Mouse (Mus musculus): Measurements from ENCODE around the gene Atoh8.

Gene Atoh8

DNA sequence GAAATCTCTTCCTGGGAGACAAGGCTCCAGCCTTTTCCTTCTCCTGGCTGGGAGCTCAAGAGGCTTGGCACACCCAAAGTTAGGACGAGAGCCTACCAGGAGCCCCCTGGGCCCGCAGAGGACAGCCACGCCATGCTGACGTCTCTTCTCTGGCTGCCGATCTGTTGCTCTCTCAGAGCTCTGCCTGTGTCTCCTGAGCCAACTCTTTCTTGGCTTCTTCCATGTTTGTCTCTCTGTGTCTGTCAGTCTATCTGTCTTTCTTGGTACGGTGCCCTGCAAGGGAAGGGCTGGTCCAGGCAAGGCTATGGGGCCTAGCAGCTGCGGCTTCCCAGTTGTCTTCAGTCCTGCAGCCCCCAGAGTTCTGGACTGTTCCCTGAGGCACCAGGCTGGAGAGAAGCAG, 24.6 kb downstream of the Atoh8 start:
- in situ Hi-C loops (cut with MboI; ENCODE audit: low pct_unique_long_range_greater_than_20kb in 1 of 2, low sequenced_read_pairs in 2 of 2, unreplicated experiment in 1 of 2) = no loop called here

DNA sequence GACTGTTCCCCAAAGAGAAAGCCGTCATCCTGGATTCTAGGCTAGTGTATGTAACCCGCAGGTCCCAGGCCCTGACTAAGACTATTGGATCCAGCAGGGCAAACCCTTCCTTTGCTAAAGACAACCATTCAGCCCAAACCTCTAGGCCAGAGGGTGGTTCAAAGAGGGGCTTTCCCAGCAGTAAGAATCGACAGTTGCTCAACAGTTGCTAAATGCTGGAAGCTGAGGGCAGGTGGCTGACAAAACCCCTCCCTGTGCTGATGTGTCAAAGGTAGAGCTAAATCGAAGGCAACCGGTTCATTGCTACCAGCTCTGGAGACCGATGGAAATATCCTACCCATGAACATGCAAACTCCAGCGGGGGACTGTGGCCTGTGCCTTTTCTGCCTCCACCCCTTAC, 25.6 kb downstream of the Atoh8 start:
- in situ Hi-C loops (cut with MboI; ENCODE audit: low pct_unique_long_range_greater_than_20kb in 1 of 2, low sequenced_read_pairs in 2 of 2, unreplicated experiment in 1 of 2) = no loop called here

DNA sequence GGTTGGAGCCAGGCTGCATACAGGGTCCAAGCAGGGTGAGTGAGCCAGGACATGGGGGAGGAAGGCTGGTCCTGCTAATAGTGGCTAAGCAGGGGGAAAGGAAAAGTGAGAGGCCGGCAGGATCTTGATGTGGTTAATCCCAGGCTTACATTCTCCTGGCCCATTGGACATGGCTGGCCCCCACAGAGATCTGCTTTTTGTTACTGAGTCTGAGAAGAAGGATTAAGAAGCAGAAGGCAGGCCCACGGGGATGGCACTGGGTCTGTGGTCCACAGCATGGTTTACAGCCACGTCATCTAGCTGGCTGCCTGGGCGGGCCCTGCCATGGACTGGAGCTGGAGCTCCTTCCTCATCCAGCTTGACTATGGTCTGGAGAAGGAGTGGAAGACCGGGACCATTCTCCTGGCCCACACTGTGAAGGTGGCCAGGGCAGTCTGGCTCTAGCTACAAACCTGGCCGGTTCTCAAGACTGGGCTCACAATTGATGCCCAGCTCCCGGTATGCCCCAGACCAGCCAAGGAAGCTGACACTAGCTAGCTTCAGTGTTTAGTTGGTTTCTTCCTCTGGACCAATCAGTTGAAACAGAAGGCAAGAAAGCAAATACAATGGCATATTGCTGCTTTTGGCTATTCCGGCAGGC, 26.9 kb downstream of the Atoh8 start:
- in situ Hi-C loops (cut with MboI; ENCODE audit: low pct_unique_long_range_greater_than_20kb in 1 of 2, low sequenced_read_pairs in 2 of 2, unreplicated experiment in 1 of 2) = no loop called here

DNA sequence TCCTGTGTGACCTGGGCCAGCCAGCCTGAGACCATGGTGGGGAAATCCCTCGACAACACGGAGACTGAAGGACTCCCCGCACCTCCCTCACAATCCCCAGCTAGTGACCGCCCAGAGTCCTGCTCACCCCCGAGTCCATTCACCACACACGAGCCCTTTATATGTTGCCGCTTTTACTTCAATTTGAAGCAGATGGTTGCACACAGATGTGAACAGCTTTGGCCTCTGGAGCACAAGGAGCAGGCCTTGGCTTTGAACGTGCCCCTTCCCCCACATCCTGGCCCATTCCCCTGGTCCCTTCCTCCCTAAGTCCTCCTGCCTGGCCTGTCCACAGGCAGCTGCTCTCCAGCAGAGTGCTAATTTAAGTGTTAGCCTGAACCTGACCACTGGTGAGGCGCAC, 29.4 kb downstream of the Atoh8 start:
- in situ Hi-C loops (cut with MboI; ENCODE audit: low pct_unique_long_range_greater_than_20kb in 1 of 2, low sequenced_read_pairs in 2 of 2, unreplicated experiment in 1 of 2) = no loop called here

DNA sequence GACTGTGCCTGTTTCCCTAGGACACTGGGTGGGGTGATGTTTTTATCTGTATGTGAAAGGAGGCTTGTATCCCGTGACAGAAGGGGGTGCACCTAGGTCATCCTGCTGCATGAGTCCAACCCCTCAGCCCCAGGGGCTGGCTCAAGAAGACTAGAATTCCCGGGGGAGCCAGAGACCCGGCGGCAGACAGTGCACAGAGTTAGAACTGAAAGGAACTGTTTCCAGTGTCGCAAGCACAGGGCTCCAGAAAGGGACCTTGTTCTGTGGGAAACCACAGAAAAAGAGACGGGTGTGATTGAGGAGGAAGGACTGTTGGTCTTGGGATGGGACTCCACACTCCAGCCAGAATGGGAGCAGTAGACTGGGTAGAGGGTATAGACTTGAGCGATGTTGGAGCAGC, 30.5 kb downstream of the Atoh8 start:
- in situ Hi-C loops (cut with MboI; ENCODE audit: low pct_unique_long_range_greater_than_20kb in 1 of 2, low sequenced_read_pairs in 2 of 2, unreplicated experiment in 1 of 2) = no loop called here

DNA sequence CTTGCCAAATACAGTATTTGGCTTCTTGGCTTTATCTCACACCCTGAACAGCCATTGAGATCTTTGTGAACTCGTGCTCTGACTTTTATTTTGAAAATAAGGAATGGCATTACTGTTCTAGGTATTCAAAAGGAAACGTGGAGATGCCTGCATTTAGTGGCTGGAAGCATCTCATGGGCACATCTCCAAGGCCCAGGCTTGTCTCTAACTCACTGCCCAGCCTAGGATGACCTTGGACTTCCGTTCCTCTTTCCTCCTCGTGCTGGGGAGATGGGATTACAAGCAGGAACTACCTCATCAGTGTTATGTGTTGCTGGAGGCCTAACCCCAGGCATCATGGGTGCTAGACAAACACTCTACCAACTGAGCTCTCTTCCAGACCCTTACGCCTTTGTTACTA, 32.1 kb downstream of the Atoh8 start:
- in situ Hi-C loops (cut with MboI; ENCODE audit: low pct_unique_long_range_greater_than_20kb in 1 of 2, low sequenced_read_pairs in 2 of 2, unreplicated experiment in 1 of 2) = no loop called here

DNA sequence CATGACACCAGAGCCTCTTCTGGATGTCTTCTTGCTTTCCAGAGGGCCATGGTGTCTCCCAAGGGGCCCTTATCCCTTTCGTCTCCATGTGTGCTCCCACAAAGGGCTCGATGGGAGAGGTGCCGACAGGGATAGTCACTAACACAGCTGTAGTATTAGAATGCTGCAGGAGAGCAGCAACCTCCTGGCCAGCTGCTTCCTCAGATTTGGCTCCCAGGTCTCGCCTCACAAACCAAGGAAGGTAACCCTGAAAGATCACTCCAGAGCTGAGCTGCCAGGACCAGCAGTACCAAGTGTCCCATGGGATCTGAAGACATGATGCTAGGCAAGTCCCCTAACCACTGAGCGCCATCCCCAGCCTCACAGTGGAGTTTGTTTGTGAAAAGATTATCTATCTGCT, 32.6 kb downstream of the Atoh8 start:
- in situ Hi-C loops (cut with MboI; ENCODE audit: low pct_unique_long_range_greater_than_20kb in 1 of 2, low sequenced_read_pairs in 2 of 2, unreplicated experiment in 1 of 2) = no loop called here

DNA sequence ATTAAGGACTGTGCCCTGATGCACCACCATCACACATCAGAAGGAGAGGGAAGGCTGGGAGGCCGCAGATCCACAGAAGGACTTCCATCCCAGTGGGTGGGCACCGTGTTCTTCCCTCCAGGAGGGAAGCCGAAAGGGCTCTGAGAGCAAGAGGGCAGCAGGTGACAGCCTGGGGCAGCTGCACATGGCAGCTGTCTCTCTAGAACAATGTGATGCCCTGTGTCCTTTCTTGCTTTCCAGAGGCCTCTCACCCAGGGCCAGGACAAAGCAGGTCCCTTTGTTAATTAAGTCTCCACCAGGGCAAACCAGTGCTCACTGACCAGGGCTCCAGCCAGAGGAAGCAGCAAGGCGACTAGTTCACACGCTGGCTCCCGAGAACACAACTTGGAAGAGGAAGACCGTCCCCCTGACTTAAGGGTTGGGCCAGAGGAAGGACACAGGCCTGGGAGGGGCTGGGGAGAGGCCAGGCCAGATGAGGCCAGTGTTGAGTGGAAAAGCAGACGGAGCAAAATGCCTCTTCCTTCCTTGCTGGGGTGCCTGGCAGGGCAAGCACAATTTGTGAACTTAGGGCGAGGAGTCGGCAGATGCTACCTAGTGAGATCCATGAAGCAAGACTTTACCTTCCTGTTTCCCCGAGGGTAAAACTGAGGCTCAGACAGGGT, 34.7 kb downstream of the Atoh8 start:
- in situ Hi-C loops (cut with MboI; ENCODE audit: low pct_unique_long_range_greater_than_20kb in 1 of 2, low sequenced_read_pairs in 2 of 2, unreplicated experiment in 1 of 2) = no loop called here

DNA sequence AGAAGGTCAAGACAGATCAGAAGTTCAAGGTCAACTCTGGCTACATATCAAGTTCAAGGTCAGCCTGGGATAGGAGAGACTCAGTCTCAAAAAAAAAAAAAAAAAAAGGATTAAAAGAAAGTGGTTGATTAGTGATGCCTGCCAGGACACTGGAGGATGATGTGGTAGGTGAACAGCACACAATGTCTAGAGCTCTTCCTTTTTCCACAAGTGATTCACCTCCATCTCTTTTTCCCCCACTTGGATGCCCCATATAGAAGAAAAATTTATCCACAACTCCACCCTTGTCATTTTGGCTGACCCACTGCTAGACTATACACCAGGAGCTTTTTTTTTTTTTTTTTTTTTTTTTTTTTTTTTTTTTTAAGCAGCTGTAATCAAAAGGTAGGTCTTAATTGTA, 37.9 kb downstream of the Atoh8 start:
- in situ Hi-C loops (cut with MboI; ENCODE audit: low pct_unique_long_range_greater_than_20kb in 1 of 2, low sequenced_read_pairs in 2 of 2, unreplicated experiment in 1 of 2) = no loop called here

DNA sequence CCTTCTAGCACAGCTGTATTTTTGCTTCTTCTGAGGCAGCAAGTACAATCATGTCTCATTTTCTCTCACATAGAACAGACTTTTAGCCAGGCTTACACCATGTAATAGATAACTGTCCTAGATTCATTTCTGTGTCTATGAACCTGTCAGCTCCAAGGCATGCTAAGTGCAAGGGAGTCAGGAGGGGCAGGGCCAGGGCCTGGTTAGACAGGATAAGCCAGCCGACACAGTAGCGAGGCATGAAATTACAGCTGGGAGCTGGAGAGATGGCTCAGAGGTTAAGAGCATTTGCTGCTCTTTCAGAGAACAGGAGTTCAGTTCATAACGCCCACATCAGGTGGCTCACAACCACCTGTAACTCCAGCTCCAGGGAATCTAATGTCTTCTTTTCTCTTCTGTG, 38.7 kb downstream of the Atoh8 start:
- in situ Hi-C loops (cut with MboI; ENCODE audit: low pct_unique_long_range_greater_than_20kb in 1 of 2, low sequenced_read_pairs in 2 of 2, unreplicated experiment in 1 of 2) = no loop called here

DNA sequence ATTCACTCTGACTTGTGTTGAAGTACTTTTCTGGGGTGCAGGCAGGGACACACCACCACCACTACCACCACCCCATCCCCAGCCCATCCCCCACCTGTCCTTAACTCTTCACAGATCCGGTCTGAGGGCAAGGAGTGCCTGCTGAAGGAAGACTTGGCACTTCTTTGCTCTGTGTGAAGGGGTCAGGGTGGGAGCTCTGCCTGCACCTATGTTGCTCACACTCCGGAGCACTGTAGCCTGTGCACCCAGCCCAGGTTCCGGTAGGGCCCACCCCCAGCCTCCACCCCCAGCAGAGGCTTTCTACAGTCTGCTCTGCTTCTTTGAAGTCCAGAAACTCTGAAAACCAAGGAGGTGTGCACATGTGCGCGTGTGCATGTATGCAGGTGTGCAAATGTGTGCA, 44.8 kb downstream of the Atoh8 start:
- in situ Hi-C loops (cut with MboI; ENCODE audit: low pct_unique_long_range_greater_than_20kb in 1 of 2, low sequenced_read_pairs in 2 of 2, unreplicated experiment in 1 of 2) = no loop called here

DNA sequence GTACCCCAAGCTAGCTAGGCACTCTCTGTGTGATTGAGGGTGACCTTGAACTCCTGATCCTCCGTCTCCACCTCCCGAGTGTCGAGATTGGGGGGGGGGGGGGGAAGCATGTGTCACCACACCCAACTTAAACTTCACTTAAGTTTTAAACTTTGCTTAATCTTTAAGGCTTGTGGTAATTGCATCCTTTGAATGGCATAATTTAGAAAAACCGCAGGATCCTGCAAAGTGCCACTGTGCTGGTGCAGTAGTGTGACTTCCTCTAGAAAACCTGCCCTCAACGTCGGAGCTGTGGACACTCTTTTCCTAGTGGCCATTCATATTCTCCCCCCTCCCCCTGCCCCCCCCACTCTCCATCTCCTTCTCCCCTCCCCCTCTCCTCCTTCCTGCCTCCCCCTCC, 45.3 kb downstream of the Atoh8 start:
- in situ Hi-C loops (cut with MboI; ENCODE audit: low pct_unique_long_range_greater_than_20kb in 1 of 2, low sequenced_read_pairs in 2 of 2, unreplicated experiment in 1 of 2) = no loop called here

DNA sequence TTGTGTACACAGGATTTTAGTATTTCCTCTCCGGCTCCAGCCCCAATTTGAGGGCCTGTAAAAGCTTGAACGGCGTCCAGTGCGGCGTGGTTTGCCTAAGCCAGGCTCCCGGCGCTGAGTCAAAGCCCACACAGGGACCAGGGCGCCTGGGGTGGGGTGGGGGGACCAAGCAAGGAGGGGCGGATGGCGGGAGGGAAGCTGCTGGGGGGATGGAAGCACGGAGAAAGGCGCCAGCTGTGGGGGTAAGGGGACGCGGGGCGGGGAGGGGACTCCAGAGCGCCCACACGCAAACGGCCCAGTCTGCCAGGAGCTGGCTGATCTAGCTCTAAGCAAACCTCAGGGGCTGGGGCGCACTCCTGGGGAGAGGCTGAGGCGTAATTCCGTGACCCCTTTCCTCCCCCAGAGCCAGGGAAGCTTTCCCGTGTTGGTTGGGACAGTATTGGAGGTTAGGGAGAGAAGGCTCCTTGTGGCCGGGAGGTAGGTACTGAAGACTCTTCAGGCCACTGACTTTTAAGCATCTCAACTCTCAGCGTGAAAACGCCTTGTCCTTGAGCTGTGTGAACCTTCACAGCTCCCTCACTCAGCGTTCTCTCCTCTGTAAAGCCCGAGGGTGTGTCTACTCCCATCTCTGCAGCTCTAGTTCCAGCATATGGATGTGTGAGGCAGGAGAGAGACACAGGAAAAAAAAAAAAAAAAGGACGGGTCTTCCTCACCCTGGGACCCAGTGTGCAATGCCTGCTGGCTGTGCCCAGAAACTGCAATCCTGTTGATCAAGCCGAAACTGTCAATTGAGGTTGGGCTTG, 46.1 kb downstream of the Atoh8 start:
- in situ Hi-C loops (cut with MboI; ENCODE audit: low pct_unique_long_range_greater_than_20kb in 1 of 2, low sequenced_read_pairs in 2 of 2, unreplicated experiment in 1 of 2) = loop anchor here (5.0 kb wide), 2 partner anchors 43 to 48 kb away; partner anchors contain the start of gene Atoh8 (in 1 of the 2)

DNA sequence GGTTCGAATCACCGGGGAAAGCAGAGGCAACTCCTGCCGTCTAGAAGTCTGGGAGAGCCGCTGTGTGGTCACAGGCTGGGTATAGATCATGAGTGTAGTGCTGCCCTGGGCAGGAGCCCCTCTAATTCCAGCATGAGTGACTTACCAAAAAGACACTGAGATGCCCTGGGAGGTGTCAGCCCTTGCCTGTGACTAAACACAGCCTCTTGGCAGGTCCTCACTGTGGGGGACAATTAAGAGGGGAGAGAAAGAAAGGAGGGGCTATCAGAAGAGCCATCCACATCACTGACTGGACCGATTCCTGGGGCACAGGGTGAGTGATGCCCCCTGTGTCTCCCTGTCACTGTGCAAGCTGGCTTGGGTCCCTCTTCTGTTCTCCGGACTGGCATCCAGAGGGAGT, 48.6 kb downstream of the Atoh8 start:
- in situ Hi-C loops (cut with MboI; ENCODE audit: low pct_unique_long_range_greater_than_20kb in 1 of 2, low sequenced_read_pairs in 2 of 2, unreplicated experiment in 1 of 2) = loop anchor here (5.0 kb wide), 2 partner anchors 45 to 50 kb away; partner anchors contain the start of gene Atoh8 (in 1 of the 2)

DNA sequence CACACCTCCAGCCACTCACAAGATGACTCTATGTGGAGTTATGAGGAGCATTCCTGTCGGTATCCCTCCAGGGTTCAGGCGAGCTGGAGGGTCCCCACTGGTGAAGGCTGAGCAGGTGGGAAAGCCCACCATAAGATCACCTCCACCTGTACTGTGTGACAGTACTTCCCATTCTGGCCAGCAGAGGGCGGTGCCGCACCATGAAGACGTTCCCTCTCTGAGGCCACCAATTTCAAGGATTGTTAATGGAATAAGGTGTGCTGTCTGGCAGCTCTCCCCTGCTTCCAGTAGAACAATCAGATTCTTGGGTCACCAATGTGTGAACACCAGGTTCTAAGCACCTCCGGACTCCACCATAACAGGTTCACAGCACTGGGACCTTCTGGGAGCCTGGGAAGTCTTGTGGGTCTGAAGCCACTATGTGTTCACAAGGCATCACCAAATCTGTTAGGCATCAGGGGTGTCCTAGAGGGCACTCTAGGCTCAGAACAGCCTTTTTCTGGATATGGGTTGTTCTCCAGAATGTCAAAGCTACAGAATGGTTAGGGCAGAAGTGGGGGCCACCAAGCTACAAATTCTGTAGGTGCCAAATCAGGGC, 49.4 kb downstream of the Atoh8 start:
- in situ Hi-C loops (cut with MboI; ENCODE audit: low pct_unique_long_range_greater_than_20kb in 1 of 2, low sequenced_read_pairs in 2 of 2, unreplicated experiment in 1 of 2) = loop anchor here (5.0 kb wide), 2 partner anchors 46 to 51 kb away; partner anchors contain the start of gene Atoh8 (in 1 of the 2)

DNA sequence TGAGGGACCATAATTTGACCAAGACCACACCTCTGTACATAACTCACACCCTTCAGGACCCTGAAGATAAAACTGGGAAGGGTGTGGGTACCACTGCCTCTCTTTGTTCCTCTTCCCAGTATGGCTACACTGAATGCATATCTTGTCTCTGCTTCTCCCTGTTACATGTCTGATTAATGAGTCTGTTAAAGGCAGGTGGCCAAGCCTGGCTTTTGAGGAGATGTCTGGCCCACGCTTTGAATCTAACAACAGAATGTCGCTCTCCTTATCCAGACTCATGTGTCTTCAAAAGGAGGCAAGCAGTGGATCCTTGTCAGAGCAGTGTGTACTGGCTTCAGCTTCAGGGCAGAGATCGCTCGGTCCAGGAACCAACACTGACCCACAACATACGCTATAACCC, 50.8 kb downstream of the Atoh8 start:
- in situ Hi-C loops (cut with MboI; ENCODE audit: low pct_unique_long_range_greater_than_20kb in 1 of 2, low sequenced_read_pairs in 2 of 2, unreplicated experiment in 1 of 2) = loop anchor here in 1 of 2 experiments (5.0 kb wide), 1 partner anchor 203 kb away; no protein-coding TSS in a partner anchor

DNA sequence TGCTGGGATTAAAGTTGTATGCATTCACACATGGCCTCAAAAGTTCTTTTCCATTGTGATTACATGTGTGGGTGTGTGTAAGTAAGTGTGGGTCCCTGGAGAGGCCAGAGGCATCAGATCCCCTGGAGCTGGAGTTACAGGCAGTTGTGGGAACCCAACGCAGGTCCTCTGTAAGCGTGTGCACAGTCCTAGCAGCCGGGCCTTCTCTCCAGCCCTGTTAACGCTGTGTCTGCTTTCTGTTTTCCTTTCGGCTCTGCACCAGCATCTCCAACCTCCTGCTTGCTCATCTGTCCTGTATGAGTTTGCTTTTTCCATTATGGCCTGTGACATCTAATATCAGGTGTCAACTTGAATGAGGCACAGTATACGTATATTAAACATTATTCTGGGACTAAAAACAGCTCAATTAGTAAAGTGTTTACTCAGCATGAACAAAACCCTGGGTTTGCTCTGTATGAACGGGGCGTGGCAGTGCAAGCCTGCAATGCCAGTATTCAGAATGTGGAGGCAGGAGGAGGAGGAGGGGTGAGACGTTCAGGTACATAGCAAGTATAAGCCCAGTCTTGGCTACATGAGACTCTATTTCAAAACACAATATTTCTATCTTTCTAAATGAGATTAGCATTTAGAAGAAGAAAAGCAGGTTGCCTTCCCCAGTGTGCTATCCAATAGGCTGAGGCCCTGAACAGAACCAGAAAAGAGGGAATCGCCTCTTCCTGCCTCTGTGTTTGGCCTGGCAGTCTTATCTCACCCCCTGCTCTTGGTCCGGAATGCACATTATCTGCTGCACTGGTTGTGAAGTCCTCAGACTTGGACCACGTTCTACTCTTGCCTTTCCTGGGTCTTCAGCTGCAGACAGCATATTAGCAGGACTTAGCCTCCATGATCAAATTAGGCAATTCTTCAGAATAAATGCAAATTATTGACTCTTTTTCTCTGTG, 55.5 kb downstream of the Atoh8 start:
- in situ Hi-C loops (cut with MboI; ENCODE audit: low pct_unique_long_range_greater_than_20kb in 1 of 2, low sequenced_read_pairs in 2 of 2, unreplicated experiment in 1 of 2) = loop anchor here in 1 of 2 experiments (5.0 kb wide), 1 partner anchor 207 kb away; no protein-coding TSS in a partner anchor

DNA sequence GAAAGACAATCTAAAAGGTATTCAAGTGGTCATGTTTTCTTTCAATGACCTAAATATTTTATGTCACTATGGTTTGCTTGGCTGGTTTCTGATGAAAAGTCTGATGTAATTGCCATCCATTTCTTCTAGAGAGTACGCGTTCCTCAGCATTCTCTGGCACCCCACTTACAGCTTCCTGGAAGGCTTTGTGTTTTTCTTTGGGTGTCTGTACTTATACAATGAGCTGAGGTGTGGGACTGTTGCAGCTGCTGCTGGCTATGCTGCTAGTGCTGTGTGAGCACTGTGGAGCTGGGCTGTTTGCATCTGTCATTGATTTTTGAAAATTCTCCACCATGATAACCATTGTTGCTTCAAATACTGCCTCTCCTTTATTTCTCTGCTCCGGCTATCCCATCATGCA, 56.4 kb downstream of the Atoh8 start:
- in situ Hi-C loops (cut with MboI; ENCODE audit: low pct_unique_long_range_greater_than_20kb in 1 of 2, low sequenced_read_pairs in 2 of 2, unreplicated experiment in 1 of 2) = no loop called here
